Mouse (Mus musculus) right cerebral cortex, postnatal 10 days (tissue): ENCODE measurements at regions not wholly inside any gene's neighbourhood (a gene's known extent, or its start where the extent isn't known, plus 50 kb on each side); places are given as distances from the start of the nearest gene placed in this dataset.

ENCODE experiments used
- DNase-seq, 2 experiments: peaks; one replicate each; pipeline ENCODE4 v3.0.0; 2021; ENCODE audit warnings: low spot score in 2 of 2

- DNase-seq = no peak
Measured at GRCm38 (mm10) chr12:16139152-16139551, 322.4 kb upstream of the Trib2 start.

GRCm38 (mm10) chr12:16137801-16138200 lies 321.1 kb upstream of the Trib2 start:
- no peak for DNase-seq

- no peak for DNase-seq
Measured at GRCm38 (mm10) chr12:16136214-16136671, 319.5 kb upstream of the Trib2 start.

GRCm38 (mm10) chr12:16135602-16136213 lies 319.0 kb upstream of the Trib2 start:
- DNase-seq = peak; percentile 49 to 52

- DNase-seq = no peak
Measured at GRCm38 (mm10) chr12:16134446-16134845, 317.7 kb upstream of the Trib2 start.

GRCm38 (mm10) chr12:16133253-16133652 lies 316.5 kb upstream of the Trib2 start:
- DNase-seq = no peak

GRCm38 (mm10) chr12:16131740-16132077 lies 315.0 kb upstream of the Trib2 start:
- DNase-seq = no peak

GRCm38 (mm10) chr12:16131028-16131739 lies 314.5 kb upstream of the Trib2 start:
- DNase-seq = no peak

GRCm38 (mm10) chr12:16130605-16131004 lies 313.9 kb upstream of the Trib2 start:
- DNase-seq = no peak

- no peak for DNase-seq
Measured at GRCm38 (mm10) chr12:16129923-16130322, 313.2 kb upstream of the Trib2 start.

- DNase-seq = no peak
Measured at GRCm38 (mm10) chr12:16129243-16129642, 312.5 kb upstream of the Trib2 start.

- no peak for DNase-seq
Measured at GRCm38 (mm10) chr12:16124906-16125305, 308.2 kb upstream of the Trib2 start.

- DNase-seq = no peak
Measured at GRCm38 (mm10) chr12:16122353-16123127, 305.8 kb upstream of the Trib2 start.

GRCm38 (mm10) chr12:16121787-16122186 lies 305.1 kb upstream of the Trib2 start:
- DNase-seq = no peak

GRCm38 (mm10) chr12:16118710-16119109 lies 302.0 kb upstream of the Trib2 start:
- DNase-seq = no peak

- DNase-seq = no peak
Measured at GRCm38 (mm10) chr12:16106946-16107345, 290.2 kb upstream of the Trib2 start.

GRCm38 (mm10) chr12:16098840-16099239 lies 282.1 kb upstream of the Trib2 start:
- DNase-seq = no peak

GRCm38 (mm10) chr12:16092643-16093042 lies 275.9 kb upstream of the Trib2 start:
- no peak for DNase-seq

GRCm38 (mm10) chr12:16091336-16091735 lies 274.6 kb upstream of the Trib2 start:
- DNase-seq = peak in 1 of 2 experiments; percentile 33

- no peak for DNase-seq
Measured at GRCm38 (mm10) chr12:16083176-16083575, 266.5 kb upstream of the Trib2 start.

GRCm38 (mm10) chr12:16077215-16077614 lies 260.5 kb upstream of the Trib2 start:
- no peak for DNase-seq

- DNase-seq = no peak
Measured at GRCm38 (mm10) chr12:16075962-16076361, 259.2 kb upstream of the Trib2 start.

GRCm38 (mm10) chr12:16068940-16069339 lies 252.2 kb upstream of the Trib2 start:
- DNase-seq = peak; percentile 80 to 82
